Mouse (Mus musculus) E14TG2a.4 (cell line): Measurements from ENCODE around the gene Agtpbp1.

Source experiments
- H3K27me3 ChIP-seq: 2 replicates; pipeline ENCODE4 v1.6.1; 2014; ENCODE audit warnings: low read length, control low read depth; ENCODE audit not compliant: insufficient read depth
- H3K36me3 ChIP-seq: 2 replicates; pipeline ENCODE4 v1.6.1; 2014; ENCODE audit warnings: low read length, control low read depth; ENCODE audit not compliant: insufficient read depth
- H3K4me1 ChIP-seq: replicated peaks from 2 replicates; pipeline ENCODE4 v1.6.1; 2014; ENCODE audit warnings: low read depth, low read length, control low read depth
- H3K4me3 ChIP-seq: replicated peaks from 2 replicates; pipeline ENCODE4 v1.5.1; 2014; ENCODE audit warnings: mild to moderate bottlenecking, low read length
- H3K9me3 ChIP-seq: 2 replicates; pipeline ENCODE4 v1.6.1; 2014; ENCODE audit warnings: low read length, control low read depth
- CTCF ChIP-seq: conservative IDR thresholded peaks from 2 replicates; pipeline ENCODE4 v1.5.1; 2014; ENCODE audit warnings: low read length
- NANOG ChIP-seq: IDR thresholded peaks from 2 replicates; pipeline ENCODE4 v1.6.1; 2014; ENCODE audit warnings: borderline replicate concordance, low read length, mixed read lengths
- POU5F1 ChIP-seq: IDR thresholded peaks from 2 replicates; pipeline ENCODE4 v1.6.1; 2014; ENCODE audit warnings: low read length, borderline replicate concordance

Agtpbp1 gene

DNA sequence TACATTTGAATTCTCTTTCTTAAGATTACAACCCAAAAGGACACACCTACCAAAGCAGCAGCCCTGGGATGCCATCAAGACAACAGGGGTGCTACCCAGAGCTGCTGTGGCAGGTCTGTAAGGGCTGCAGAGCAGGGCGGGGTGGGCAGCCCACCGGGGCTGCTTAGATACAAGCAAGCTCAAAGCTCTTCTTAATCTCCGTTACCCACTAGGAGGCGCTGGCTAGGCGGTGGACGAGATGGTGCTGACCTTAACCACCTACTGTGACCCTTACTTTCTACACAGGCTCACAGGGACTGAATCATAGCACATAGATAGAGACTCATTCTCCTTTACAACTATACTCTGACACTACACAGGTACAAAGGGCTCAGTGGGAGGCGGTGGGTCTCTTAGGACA is 70.0 kb downstream of the Agtpbp1 start:
- peaks cover 9% of the 10 kb centered on the region; the same call in 1 of the 2 replicates for H3K36me3 ChIP-seq
- no peaks in the 10 kb centered on the region for H3K27me3 ChIP-seq
- H3K4me1 ChIP-seq, result peaks cover 16% of the 10 kb centered on the region
- H3K4me3 ChIP-seq, result no peak overlapping the region
- TF ChIP-seq NANOG (no peak), POU5F1 (no peak), CTCF (peak; percentile 27)
- H3K9me3 ChIP-seq, result no peaks in the 10 kb centered on the region

DNA sequence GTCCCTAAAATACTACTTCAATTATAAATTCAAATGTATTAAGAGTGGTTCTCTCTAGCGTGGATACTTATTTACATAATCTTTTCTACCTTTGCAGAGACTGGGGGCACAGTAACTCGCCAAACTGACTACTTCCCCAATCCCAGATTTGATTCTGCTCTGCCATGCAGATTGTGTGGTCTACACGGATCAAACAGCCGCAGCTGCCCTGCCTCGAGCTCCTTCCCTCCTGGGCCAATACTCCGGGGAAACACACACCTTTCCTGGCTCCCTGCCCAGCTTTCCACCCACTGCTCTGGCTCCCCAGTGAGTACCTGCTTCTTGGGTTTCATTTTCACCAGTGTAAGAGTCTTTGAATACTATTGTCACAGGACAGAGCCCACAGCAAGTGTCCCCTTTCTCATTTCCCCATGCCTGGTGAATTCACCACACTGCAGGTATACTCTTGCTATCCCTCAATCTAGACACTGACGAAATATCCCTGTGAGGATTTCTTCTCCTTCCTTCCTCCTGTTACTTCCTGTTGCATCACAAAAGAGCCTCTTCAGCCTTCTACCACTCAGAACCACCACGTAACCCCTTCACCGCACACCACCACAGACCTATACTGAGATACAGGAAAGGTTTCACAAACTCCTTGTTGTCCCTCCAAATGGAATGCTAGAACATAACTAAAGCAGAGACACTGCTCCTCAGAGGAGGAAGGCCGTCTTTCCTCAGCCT is 75.2 kb downstream of the Agtpbp1 start:
- no peak overlapping the region for H3K4me3 ChIP-seq
- peaks cover 16% of the 10 kb centered on the region for H3K4me1 ChIP-seq
- peaks cover 19% of the 10 kb centered on the region for H3K36me3 ChIP-seq
- no peaks in the 10 kb centered on the region for H3K9me3 ChIP-seq
- TF ChIP-seq POU5F1 (no peak), NANOG (no peak), CTCF (no peak)
- H3K27me3 ChIP-seq, result no peaks in the 10 kb centered on the region

DNA sequence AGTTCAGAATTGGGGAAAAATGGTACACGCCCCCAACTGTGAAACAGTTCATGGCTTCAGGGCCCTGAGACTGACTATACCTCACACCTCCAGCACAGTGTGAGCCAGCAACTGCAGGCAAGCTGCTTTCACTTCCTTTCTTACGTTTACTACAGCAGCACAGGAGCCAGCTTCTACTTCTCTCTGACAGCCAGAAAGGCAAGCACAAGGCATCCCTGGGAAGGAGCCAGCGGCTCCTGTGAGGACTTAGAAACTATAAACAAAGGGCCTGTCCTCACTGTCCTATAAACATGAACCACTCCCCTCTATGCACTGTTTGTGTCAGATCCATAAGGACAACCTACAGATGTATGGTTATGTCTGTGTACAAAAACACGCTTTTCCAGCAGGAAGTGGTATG is 76.4 kb downstream of the Agtpbp1 start:
- H3K4me1 ChIP-seq, result peaks cover 24% of the 10 kb centered on the region
- H3K27me3 ChIP-seq, result no peaks in the 10 kb centered on the region
- H3K9me3 ChIP-seq, result no peaks in the 10 kb centered on the region
- H3K36me3 ChIP-seq, result peaks cover 17% of the 10 kb centered on the region
- H3K4me3 ChIP-seq, result no peak overlapping the region
- TF ChIP-seq NANOG (no peak), POU5F1 (no peak), CTCF (no peak)

- no peaks in the 10 kb centered on the region for H3K27me3 ChIP-seq
- H3K9me3 ChIP-seq, result no peaks in the 10 kb centered on the region
- peaks cover 29% of the 10 kb centered on the region for H3K4me1 ChIP-seq
- peaks cover 10% of the 10 kb centered on the region for H3K36me3 ChIP-seq
- no peak overlapping the region for H3K4me3 ChIP-seq
- TF ChIP-seq NANOG (no peak), POU5F1 (no peak), CTCF (no peak)
Measured at GRCm38 (mm10) chr13:59506450-59506849, 78.6 kb downstream of the Agtpbp1 start.

DNA sequence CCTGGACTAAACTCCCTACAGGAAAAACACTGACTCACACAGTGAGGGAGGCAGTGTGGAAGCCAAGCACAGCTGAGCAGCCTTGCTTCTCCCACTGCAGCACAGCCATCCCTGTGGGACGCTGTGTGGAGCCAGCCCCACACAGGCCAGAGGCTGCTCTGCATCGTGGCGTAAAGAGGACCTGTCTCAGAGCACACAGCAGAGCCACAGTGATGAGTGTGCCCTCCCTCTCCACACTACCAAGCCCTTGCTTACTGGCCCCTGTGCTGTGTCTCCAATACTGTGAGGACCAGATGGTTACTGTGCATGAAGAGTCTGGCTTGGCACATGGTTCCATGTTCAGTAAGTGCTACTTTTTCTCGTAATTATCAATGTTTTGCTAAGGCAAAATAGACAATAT is 79.2 kb downstream of the Agtpbp1 start:
- peaks cover 29% of the 10 kb centered on the region for H3K4me1 ChIP-seq
- H3K27me3 ChIP-seq, result no peaks in the 10 kb centered on the region
- no peaks in the 10 kb centered on the region for H3K9me3 ChIP-seq
- H3K4me3 ChIP-seq, result no peak overlapping the region
- H3K36me3 ChIP-seq, result peaks cover 16% of the 10 kb centered on the region
- no peak for TF ChIP-seq CTCF
- TF ChIP-seq NANOG, result no peak
- no peak for TF ChIP-seq POU5F1

DNA sequence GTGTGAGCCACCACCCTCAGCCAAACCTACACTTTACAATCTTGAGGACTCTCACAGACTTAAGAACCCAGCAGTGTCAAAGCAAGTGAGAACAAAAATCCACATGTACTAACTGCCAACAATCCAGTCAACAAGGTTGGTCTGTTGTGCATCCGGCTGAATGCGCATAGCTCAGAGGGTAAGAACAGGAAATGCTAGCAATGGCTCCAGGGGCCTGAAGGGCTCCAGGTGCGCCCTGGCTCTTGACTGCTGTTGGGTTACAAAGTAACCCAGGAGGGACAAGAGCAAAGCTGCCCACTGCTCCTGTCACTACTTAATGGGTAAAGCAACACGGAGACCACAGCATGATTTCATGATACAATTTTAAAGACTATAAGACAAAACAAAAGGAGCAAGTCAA is 81.4 kb downstream of the Agtpbp1 start:
- no peak overlapping the region for H3K4me3 ChIP-seq
- no peak for TF ChIP-seq CTCF
- no peak for TF ChIP-seq NANOG
- peaks cover 19% of the 10 kb centered on the region for H3K4me1 ChIP-seq
- no peaks in the 10 kb centered on the region for H3K27me3 ChIP-seq
- peaks cover 29% of the 10 kb centered on the region for H3K36me3 ChIP-seq
- no peaks in the 10 kb centered on the region for H3K9me3 ChIP-seq

- TF ChIP-seq POU5F1 (no peak), NANOG (no peak)
- H3K36me3 ChIP-seq, result peaks cover 30% of the 10 kb centered on the region
- H3K4me1 ChIP-seq, result peaks cover 23% of the 10 kb centered on the region
- no peak overlapping the region for H3K4me3 ChIP-seq
- no peaks in the 10 kb centered on the region for H3K9me3 ChIP-seq
- no peaks in the 10 kb centered on the region for H3K27me3 ChIP-seq
Measured at GRCm38 (mm10) chr13:59499831-59500230, 85.2 kb downstream of the Agtpbp1 start.

GRCm38 (mm10) chr13:59499374-59499773 is 85.7 kb downstream of the Agtpbp1 start:
- Histone ChIP-seq H3K4me1 (peaks cover 19% of the 10 kb centered on the region), H3K36me3 (peaks cover 35% of the 10 kb centered on the region), H3K9me3 (no peaks in the 10 kb centered on the region), H3K4me3 (no peak overlapping the region), H3K27me3 (no peaks in the 10 kb centered on the region)
- TF ChIP-seq CTCF (no peak), POU5F1 (no peak), NANOG (no peak)

- no peak for TF ChIP-seq POU5F1
- no peak for TF ChIP-seq NANOG
- TF ChIP-seq CTCF, result no peak
- Histone ChIP-seq H3K27me3 (no peaks in the 10 kb centered on the region), H3K4me1 (peaks cover 10% of the 10 kb centered on the region), H3K4me3 (no peak overlapping the region), H3K9me3 (no peaks in the 10 kb centered on the region), H3K36me3 (peaks cover 38% of the 10 kb centered on the region)
Measured at GRCm38 (mm10) chr13:59498191-59498590, 86.8 kb downstream of the Agtpbp1 start.
